Mouse (Mus musculus): ENCODE data around the gene Hamp2. TPM values are rescaled to one million over a fixed set of nuclear protein-coding genes. Genes with fewer than 3 reads are reported as not detected.
"Not testable (repeated sequence)": the region's sequence is repeated elsewhere in the genome, so short reads cannot be mapped to it uniquely, and the experiment has no call there.

Hamp2 gene
- not detected in 2 replicates for polyA plus RNA-seq (2015; fragmentation: Nextera tagmentation; extraction: Ambion mirVana)

DNA sequence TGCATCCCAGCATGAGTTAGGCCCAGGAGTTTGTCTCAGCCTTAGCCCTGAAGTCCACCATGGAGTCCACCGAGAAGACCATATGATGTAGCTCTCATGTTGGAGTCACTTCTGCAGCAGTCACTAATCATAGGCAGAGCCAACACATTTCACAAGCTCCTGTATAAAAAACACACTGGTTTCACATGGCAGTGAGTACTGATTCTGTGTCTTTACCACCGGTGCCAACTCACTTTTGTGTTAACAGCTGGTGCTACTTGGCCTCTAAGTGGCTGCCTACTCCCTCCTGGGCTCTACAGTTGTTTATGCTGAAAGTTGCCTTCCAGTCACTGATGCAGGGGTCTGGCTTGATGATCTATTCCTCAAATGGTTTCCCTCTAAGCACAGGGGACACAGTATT, at the start of gene Hamp2:
Hamp2 (minus strand) TSS at position 101 of the 400 bp plus-strand sequence.
- H3K36me3 ChIP-seq, H3K4me1 ChIP-seq: not testable (repeated sequence)
- WGBS, result 78% methylated on average over 2 of the region's 2 CpGs

GRCm38 (mm10) chr7:30973501-30974289, 49.2 kb upstream of the Hamp2 start, which contains the start of gene Fam187b:
Gene Fam187b (plus strand): TSS chr7:30973790.
- WGBS, result 1% methylated on average over 37 of the region's 37 CpGs
- no peaks in the 10 kb centered on the region for H3K36me3 ChIP-seq
- peak within 1 kb of the TSS; percentile 29 for H3K9ac ChIP-seq (replicated peaks)
- H3K4me2 ChIP-seq, result peak within 1 kb of the TSS; percentile 59
- H3K9me3 ChIP-seq (replicated peaks), result no peaks in the 10 kb centered on the region
- peaks cover 27% of the 10 kb centered on the region for H3K27me3 ChIP-seq (replicated peaks)
- peaks cover 14% of the 10 kb centered on the region for H3K4me1 ChIP-seq
- ATAC-seq (ENCODE audit: low FRiP score), result peak; percentile 74
- H3K27ac ChIP-seq (replicated peaks), result peak within 1 kb of the TSS; percentile 18; the same call in 1 of the 2 replicates
- H3K4me3 ChIP-seq (replicated peaks), result peak within 1 kb of the TSS; percentile 32

More for the DNA sequence above, at the start of gene Hamp2:
- not testable (repeated sequence) for ATAC-seq (ENCODE audit: low FRiP score); H3K9me3 ChIP-seq (replicated peaks); H3K9ac ChIP-seq (replicated peaks); H3K27me3 ChIP-seq (replicated peaks); H3K4me2 ChIP-seq; H3K4me3 ChIP-seq (replicated peaks); H3K27ac ChIP-seq (replicated peaks)

GRCm38 (mm10) chr7:30973251-30973500, 48.7 kb upstream of the Hamp2 start, which contains the start of gene Lsr:
Gene Lsr (minus strand): TSS chr7:30973464.
- peak; percentile 2; the same call in 1 of the 2 replicates for ATAC-seq (ENCODE audit: low FRiP score)
- peaks cover 14% of the 10 kb centered on the region for H3K4me1 ChIP-seq
- H3K4me2 ChIP-seq, result peak within 1 kb of the TSS; percentile 59
- H3K27ac ChIP-seq (replicated peaks), result peak within 1 kb of the TSS; percentile 18; the same call in 1 of the 2 replicates
- peaks cover 27% of the 10 kb centered on the region for H3K27me3 ChIP-seq (replicated peaks)
- H3K4me3 ChIP-seq (replicated peaks), result peak within 1 kb of the TSS; percentile 32
- under 1% methylated on average over 19 of the region's 19 CpGs for WGBS
- no peaks in the 10 kb centered on the region for H3K9me3 ChIP-seq (replicated peaks)
- peak within 1 kb of the TSS; percentile 29 for H3K9ac ChIP-seq (replicated peaks)
- no peaks in the 10 kb centered on the region for H3K36me3 ChIP-seq

- H3K9ac ChIP-seq (replicated peaks), result peak overlapping the region; percentile 26; the same call in 1 of the 2 replicates
These were observed 48.2 kb upstream of the Hamp2 start for GRCm38 (mm10) chr7:30972426-30973250.

GRCm38 (mm10) chr7:30971901-30972300, 47.4 kb upstream of the Hamp2 start:
- Histone ChIP-seq H3K4me3 (replicated peaks) (peak overlapping the region; percentile 32; the same call in 1 of the 2 replicates), H3K9ac (replicated peaks) (no peak overlapping the region), H3K36me3 (no peaks in the 10 kb centered on the region), H3K4me2 (peak overlapping the region; percentile 59; the same call in 1 of the 2 replicates), H3K27me3 (replicated peaks) (peaks cover 27% of the 10 kb centered on the region), H3K9me3 (replicated peaks) (no peaks in the 10 kb centered on the region), H3K4me1 (peaks cover 14% of the 10 kb centered on the region), H3K27ac (replicated peaks) (no peak overlapping the region)
- ATAC-seq (ENCODE audit: low FRiP score), result no peak
- WGBS, result 92% methylated on average over 15 of the region's 15 CpGs

More at GRCm38 (mm10) chr7:30972426-30973250, 48.2 kb upstream of the Hamp2 start:
- H3K4me2 ChIP-seq, result peak overlapping the region; percentile 59
- H3K27me3 ChIP-seq (replicated peaks), result peaks cover 27% of the 10 kb centered on the region
- ATAC-seq (ENCODE audit: low FRiP score), result no peak
- WGBS, result 4% methylated on average over 41 of the region's 41 CpGs
- H3K4me1 ChIP-seq, result peaks cover 14% of the 10 kb centered on the region
- H3K4me3 ChIP-seq (replicated peaks), result peak overlapping the region; percentile 32
- 0 out of 2 replicates have a peak overlapping the region, but pooled peaks have one; percentile 18 for H3K27ac ChIP-seq (replicated peaks)
- H3K9me3 ChIP-seq (replicated peaks), result no peaks in the 10 kb centered on the region
- no peaks in the 10 kb centered on the region for H3K36me3 ChIP-seq

DNA sequence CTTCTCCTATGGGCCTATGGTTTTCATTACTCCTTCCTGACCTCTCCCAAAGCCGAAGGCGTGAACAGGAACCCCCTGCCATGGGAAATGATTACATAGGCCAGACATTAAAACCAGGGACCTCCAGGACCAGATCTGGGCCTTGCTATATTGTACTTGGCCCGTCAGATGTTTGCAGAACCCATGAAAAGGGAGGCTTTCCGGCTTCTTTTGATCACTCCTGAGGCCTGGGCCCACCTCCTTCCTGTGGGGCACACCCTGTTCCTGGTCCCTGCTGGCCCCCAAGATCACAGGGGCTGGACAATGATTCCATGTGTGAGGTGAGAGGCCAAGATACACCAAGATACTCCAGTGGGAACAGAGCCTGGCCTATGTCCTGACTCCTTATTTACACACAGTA, 44.7 kb upstream of the Hamp2 start:
- 90% methylated on average over 4 of the region's 4 CpGs for WGBS
- ATAC-seq (ENCODE audit: low FRiP score), result no peak
- H3K4me3 ChIP-seq (replicated peaks), result no peak overlapping the region

GRCm38 (mm10) chr7:30968611-30969010, 44.1 kb upstream of the Hamp2 start:
- H3K9me3 ChIP-seq (replicated peaks), result no peaks in the 10 kb centered on the region
- peaks cover 20% of the 10 kb centered on the region for H3K27me3 ChIP-seq (replicated peaks)
- no peaks in the 10 kb centered on the region for H3K36me3 ChIP-seq
- no peak overlapping the region for H3K27ac ChIP-seq (replicated peaks)
- 88% methylated on average over 8 of the region's 8 CpGs for WGBS
- H3K4me2 ChIP-seq, result no peak overlapping the region
- H3K9ac ChIP-seq (replicated peaks), result no peak overlapping the region
- peaks cover 9% of the 10 kb centered on the region for H3K4me1 ChIP-seq
- ATAC-seq (ENCODE audit: low FRiP score), result no peak
- H3K4me3 ChIP-seq (replicated peaks), result no peak overlapping the region

More for the DNA sequence above, 44.7 kb upstream of the Hamp2 start:
- Histone ChIP-seq H3K9ac (replicated peaks) (no peak overlapping the region), H3K4me2 (no peak overlapping the region), H3K27ac (replicated peaks) (no peak overlapping the region), H3K27me3 (replicated peaks) (peaks cover 25% of the 10 kb centered on the region), H3K9me3 (replicated peaks) (no peaks in the 10 kb centered on the region), H3K36me3 (no peaks in the 10 kb centered on the region), H3K4me1 (peaks cover 14% of the 10 kb centered on the region)

DNA sequence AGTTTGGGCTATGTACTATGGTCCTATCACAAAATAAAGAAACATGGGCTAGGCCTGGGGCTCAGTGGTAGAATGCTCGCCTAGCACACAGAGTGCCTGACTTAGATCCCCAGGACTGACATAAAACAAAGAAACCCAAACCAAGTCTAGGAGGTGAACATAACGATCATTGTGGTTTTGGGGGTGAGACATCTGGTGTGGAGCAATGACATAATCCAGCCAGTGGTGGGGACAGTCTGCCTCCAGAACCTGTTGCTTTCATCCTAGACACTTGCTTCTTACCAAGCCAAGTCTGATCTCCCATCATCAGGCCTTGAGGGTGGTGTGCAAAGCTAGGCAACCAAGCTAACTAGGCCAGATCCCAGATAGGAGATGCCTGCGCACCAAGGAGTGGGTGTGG, 42.2 kb upstream of the Hamp2 start:
- no peak overlapping the region for H3K4me2 ChIP-seq
- peaks cover under 1% of the 10 kb centered on the region; the same call in 1 of the 2 replicates for H3K27me3 ChIP-seq (replicated peaks)
- H3K9ac ChIP-seq (replicated peaks), result no peak overlapping the region
- no peak for ATAC-seq (ENCODE audit: low FRiP score)
- 86% methylated on average over 3 of the region's 3 CpGs for WGBS
- H3K4me1 ChIP-seq, result no peaks in the 10 kb centered on the region
- no peak overlapping the region for H3K27ac ChIP-seq (replicated peaks)
- no peaks in the 10 kb centered on the region for H3K36me3 ChIP-seq
- H3K9me3 ChIP-seq (replicated peaks), result no peaks in the 10 kb centered on the region
- no peak overlapping the region for H3K4me3 ChIP-seq (replicated peaks)

GRCm38 (mm10) chr7:30965677-30966076, 41.2 kb upstream of the Hamp2 start:
- 54% methylated on average over 14 of the region's 14 CpGs for WGBS
- Histone ChIP-seq H3K27me3 (replicated peaks) (no peaks in the 10 kb centered on the region), H3K4me3 (replicated peaks) (no peak overlapping the region), H3K9me3 (replicated peaks) (no peaks in the 10 kb centered on the region), H3K4me2 (no peak overlapping the region), H3K9ac (replicated peaks) (no peak overlapping the region), H3K4me1 (no peaks in the 10 kb centered on the region), H3K27ac (replicated peaks) (no peak overlapping the region), H3K36me3 (no peaks in the 10 kb centered on the region)
- no peak for ATAC-seq (ENCODE audit: low FRiP score)

DNA sequence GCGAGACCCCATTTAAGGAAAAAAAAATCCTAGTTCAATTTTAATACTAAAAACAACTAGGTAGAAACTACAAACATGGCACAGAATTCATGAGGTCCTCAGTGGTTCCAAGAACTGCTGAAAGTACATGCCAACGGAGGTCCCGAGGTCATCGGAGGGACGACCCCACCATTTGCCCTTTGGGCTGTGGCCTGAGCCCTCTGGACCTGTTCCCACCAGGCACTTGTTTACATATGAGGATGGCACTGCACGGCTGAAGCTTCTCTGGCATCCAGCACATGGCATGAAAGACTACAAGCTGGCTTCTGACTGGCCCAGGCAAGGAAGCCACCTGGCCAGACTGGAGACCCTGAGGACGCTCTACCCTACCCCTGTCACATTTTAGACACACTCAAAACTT, 39.9 kb upstream of the Hamp2 start:
- 89% methylated on average over 7 of the region's 7 CpGs for WGBS
- 0 out of 2 replicates have a peak, but pooled peaks cover 4% of the 10 kb centered on the region for H3K4me1 ChIP-seq
- H3K27me3 ChIP-seq (replicated peaks), result no peaks in the 10 kb centered on the region
- no peaks in the 10 kb centered on the region for H3K36me3 ChIP-seq
- H3K27ac ChIP-seq (replicated peaks), result no peak overlapping the region
- H3K4me2 ChIP-seq, result no peak overlapping the region
- no peak overlapping the region for H3K4me3 ChIP-seq (replicated peaks)
- H3K9ac ChIP-seq (replicated peaks), result no peak overlapping the region
- no peak for ATAC-seq (ENCODE audit: low FRiP score)
- H3K9me3 ChIP-seq (replicated peaks), result no peaks in the 10 kb centered on the region

GRCm38 (mm10) chr7:30962862-30963261, 38.4 kb upstream of the Hamp2 start:
- 0 out of 2 replicates have a peak, but pooled peaks cover 3% of the 10 kb centered on the region for H3K36me3 ChIP-seq
- peaks cover 17% of the 10 kb centered on the region for H3K4me1 ChIP-seq
- H3K9ac ChIP-seq (replicated peaks), result no peak overlapping the region
- no peak overlapping the region for H3K27ac ChIP-seq (replicated peaks)
- no peak for ATAC-seq (ENCODE audit: low FRiP score)
- H3K4me3 ChIP-seq (replicated peaks), result no peak overlapping the region
- WGBS, result 94% methylated on average over 5 of the region's 5 CpGs
- no peak overlapping the region for H3K4me2 ChIP-seq
- no peaks in the 10 kb centered on the region for H3K27me3 ChIP-seq (replicated peaks)
- H3K9me3 ChIP-seq (replicated peaks), result no peaks in the 10 kb centered on the region
